Mouse (Mus musculus) intestine, embryonic 14.5 days (tissue): ENCODE results near the gene Mta1. TPM values are rescaled to one million over a fixed set of nuclear protein-coding genes. Genes with fewer than 3 reads are reported as not detected.

Experiments used
- ATAC-seq: fragments of 200-750 bp; cut with Nextera tagmentation; replicated peaks from 2 replicates; pipeline ENCODE4 v1.8.0; 2017; ENCODE audit warnings: low read depth, moderate number of reproducible peaks, moderate TSS enrichment, moderate library complexity; ENCODE audit not compliant: low FRiP score, low TSS enrichment
- DNase-seq: peaks from one replicate; pipeline ENCODE4 v3.0.0-alpha.2; 2018; ENCODE audit warnings: low spot score
- H3K27ac ChIP-seq: fragments of 300-500 bp; sonication (generic); 2 replicates; pipeline ENCODE4 v1.5.1; 2014; ENCODE audit warnings: low read depth, mild to moderate bottlenecking, control low read depth
- H3K27me3 ChIP-seq: fragments of 300-500 bp; sonication (generic); replicated peaks from 2 replicates; pipeline ENCODE4 v1.6.1; 2014; ENCODE audit warnings: low read length, control low read depth; ENCODE audit not compliant: control insufficient read depth, insufficient read depth
- H3K36me3 ChIP-seq: fragments of 300-500 bp; sonication (generic); 2 replicates; pipeline ENCODE4 v1.6.1; 2014; ENCODE audit warnings: low read length, control low read depth; ENCODE audit not compliant: control insufficient read depth, insufficient read depth
- H3K4me1 ChIP-seq: fragments of 300-500 bp; sonication (generic); replicated peaks from 2 replicates; pipeline ENCODE4 v1.6.1; 2014; ENCODE audit warnings: low read length, control low read depth, mixed read lengths; ENCODE audit not compliant: control insufficient read depth, insufficient read depth
- H3K4me2 ChIP-seq: fragments of 300-500 bp; sonication (generic); 2 replicates; pipeline ENCODE4 v1.6.1; 2014; ENCODE audit warnings: low read length
- H3K4me3 ChIP-seq: fragments of 300-500 bp; sonication (generic); 2 replicates; pipeline ENCODE4 v1.5.1; 2014; ENCODE audit warnings: low read depth, low read length, control low read depth, mixed read lengths
- H3K9ac ChIP-seq: fragments of 300-500 bp; sonication (generic); 2 replicates; pipeline ENCODE4 v1.6.1; 2014; ENCODE audit warnings: mild to moderate bottlenecking, low read length
- H3K9me3 ChIP-seq: fragments of 300-500 bp; sonication (generic); 2 replicates; pipeline ENCODE4 v1.6.1; 2016; ENCODE audit warnings: low read length, control low read depth; ENCODE audit not compliant: control insufficient read depth
- WGBS: fragments of 180-500 bp; shearing (Covaris S2); extraction: QIAGEN DNeasy Blood & Tissue Kit; methylation state at CpG from one replicate; pipeline ENCODE4 v1.1.7; 2014; 5-methylcytosine and 5-hydroxymethylcytosine counted together
- polyA plus RNA-seq: library from polyadenylated mRNA; unstranded; fragments of >200 nt; fragmentation: Nextera tagmentation; extraction: Ambion mirVana; gene quantifications from 2 replicates; pipeline ENCODE4 v1.2.1, GENCODE M21; 2014

Mta1 gene
- polyA plus RNA-seq, 1 experiment from 2014 or later = 17.6 TPM

DNA sequence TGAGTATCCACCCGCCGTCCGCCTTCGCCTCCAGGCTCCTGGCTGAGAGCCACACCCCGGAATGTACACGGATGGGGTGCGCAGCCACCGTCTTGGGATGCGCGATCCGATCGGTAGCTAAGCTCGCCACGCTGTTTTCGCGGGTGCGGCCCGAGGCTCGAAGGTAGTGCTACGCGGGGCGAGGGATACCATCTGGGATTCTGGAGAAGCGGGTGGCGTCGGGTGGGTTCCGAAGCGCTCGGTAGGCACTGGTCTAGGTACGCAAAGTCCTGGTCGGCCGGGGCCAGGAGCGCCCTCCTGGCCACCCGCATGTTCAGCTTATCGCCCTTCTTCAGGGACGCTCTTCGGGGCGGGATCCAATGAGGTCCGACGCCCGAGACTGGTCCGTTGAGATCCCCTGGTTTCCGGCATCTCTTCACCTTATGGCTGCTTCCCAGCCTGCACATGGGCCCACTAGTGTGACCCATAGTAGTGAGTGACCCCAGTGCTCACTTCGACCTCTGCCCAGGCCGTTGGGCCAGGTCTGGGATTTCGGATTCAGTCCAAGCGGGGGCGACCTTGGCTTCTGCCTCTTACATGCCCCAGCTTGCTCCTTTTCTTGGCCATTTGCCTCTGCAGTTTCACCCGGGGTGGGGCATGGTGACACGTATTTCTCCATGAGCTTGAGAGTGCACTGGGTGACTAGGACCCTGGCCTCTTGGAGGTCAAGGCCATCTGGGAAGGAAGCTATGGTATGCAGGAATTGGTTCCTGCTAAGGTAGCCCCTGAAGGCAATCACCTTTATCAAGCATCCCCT is 42.7 kb downstream of the Mta1 start:
- Histone ChIP-seq H3K4me1 (peaks cover 26% of the 10 kb centered on the region), H3K27me3 (peaks cover 14% of the 10 kb centered on the region), H3K4me3 (peak overlapping the region; percentile 48), H3K4me2 (peak overlapping the region; percentile 50), H3K9me3 (no peaks in the 10 kb centered on the region), H3K36me3 (peaks cover 28% of the 10 kb centered on the region), H3K9ac (peak overlapping the region; percentile 38), H3K27ac (peak overlapping the region; percentile 59; the same call in 1 of the 2 replicates)
- DNase-seq (no peak), ATAC-seq (no peak; the same call in none of the 2 replicates)
- WGBS = 4% methylated on average over 49 of the region's 49 CpGs

DNA sequence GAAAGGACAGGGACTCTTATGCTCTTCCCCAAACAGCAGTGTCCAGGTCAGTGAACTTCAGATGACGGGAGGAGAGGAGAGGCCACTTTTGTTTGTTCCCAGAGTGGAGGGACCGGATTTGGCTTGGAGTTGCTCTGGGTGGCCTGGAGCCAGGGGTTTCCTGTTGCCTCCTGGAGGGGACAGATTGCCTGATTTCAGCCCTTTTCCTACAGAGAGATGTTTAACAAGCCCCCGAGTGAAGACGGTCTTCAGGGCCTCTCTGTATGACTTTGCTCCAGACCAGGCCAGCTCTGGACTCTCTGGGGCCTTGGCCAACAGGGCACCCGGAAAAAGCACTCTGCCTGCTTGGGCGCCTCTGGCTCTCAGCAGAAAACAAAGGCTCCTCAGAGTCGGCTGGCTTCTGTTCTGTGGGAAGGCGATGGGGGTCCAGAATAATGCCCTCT is 43.5 kb downstream of the Mta1 start:
- peaks cover 14% of the 10 kb centered on the region for H3K27me3 ChIP-seq
- H3K4me3 ChIP-seq = peak overlapping the region; percentile 48; the same call in 1 of the 2 replicates
- H3K9me3 ChIP-seq = no peaks in the 10 kb centered on the region
- no peak for DNase-seq
- H3K36me3 ChIP-seq = peaks cover 20% of the 10 kb centered on the region
- H3K27ac ChIP-seq = peak overlapping the region; percentile 59; the same call in 1 of the 2 replicates
- H3K9ac ChIP-seq = no peak overlapping the region
- H3K4me2 ChIP-seq = peak overlapping the region; percentile 50
- no peak for ATAC-seq
- WGBS = 59% methylated on average over 8 of the region's 8 CpGs
- peaks cover 30% of the 10 kb centered on the region for H3K4me1 ChIP-seq

DNA sequence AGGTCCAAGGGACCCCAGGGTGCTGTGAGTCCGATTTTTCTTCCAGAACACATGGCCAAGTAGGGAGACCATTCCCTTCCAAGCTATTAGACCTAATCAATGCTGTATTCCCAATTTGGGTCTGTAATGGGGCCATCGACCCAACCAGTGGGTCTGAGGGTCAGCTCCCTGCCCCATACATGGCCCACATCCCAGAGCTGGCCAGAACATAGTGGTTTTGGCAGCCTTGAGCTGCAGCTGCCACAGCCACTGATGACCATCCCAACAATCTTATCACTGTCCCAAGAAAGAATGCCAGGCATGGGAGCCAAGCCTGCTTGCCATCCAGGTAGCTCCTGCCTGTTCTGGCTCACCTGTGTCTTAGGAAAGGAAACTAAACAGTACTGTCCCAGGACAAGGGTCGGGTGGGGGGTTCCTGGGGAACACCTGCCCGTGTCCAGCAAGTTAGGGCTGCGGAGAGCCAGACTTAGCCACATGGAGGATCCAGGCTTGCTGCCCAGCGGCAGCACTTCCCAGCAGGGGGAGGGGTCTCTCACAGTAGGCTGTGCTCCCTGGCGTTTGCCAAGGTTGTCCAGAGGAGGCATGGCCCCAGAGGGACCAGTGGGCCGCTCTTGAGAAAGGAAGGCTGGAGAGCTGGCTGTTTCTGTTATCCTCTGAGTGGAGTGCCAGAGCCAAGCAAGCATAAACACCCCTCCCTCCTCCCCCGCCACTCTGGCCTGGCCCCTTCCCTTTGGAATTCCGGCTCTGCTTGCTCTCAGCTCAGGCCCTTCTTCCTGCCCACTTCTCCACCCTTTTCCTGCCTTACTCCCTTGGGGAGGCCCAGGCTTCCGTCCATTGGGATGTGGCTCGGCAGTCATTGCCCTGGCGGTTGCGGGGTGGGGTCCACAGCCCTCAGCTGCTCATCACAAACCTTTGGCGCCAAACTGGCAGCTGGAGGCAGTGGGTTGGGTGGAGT is 44.2 kb downstream of the Mta1 start:
- H3K4me3 ChIP-seq = peak overlapping the region; percentile 48
- H3K9me3 ChIP-seq = no peaks in the 10 kb centered on the region
- peak overlapping the region; percentile 59; the same call in 1 of the 2 replicates for H3K27ac ChIP-seq
- peaks cover 31% of the 10 kb centered on the region for H3K4me1 ChIP-seq
- peaks cover 14% of the 10 kb centered on the region for H3K27me3 ChIP-seq
- peak overlapping the region; percentile 8 for H3K9ac ChIP-seq
- 15% methylated on average over 15 of the region's 15 CpGs for WGBS
- H3K36me3 ChIP-seq = peaks cover 13% of the 10 kb centered on the region
- H3K4me2 ChIP-seq = peak overlapping the region; percentile 50
- DNase-seq = no peak
- ATAC-seq = no peak

GRCm38 (mm10) chr12:113143164-113143563 is 45.1 kb downstream of the Mta1 start:
- DNase-seq = no peak
- Histone ChIP-seq H3K9ac (peak overlapping the region; percentile 8), H3K9me3 (no peaks in the 10 kb centered on the region), H3K27ac (peak overlapping the region; percentile 33; the same call in 1 of the 2 replicates), H3K36me3 (peaks cover 4% of the 10 kb centered on the region), H3K4me3 (0 out of 2 replicates have a peak overlapping the region, but pooled peaks have one; percentile 48), H3K4me2 (peak overlapping the region; percentile 50), H3K4me1 (peaks cover 32% of the 10 kb centered on the region), H3K27me3 (peaks cover 14% of the 10 kb centered on the region)
- ATAC-seq = no peak
- 50% methylated on average over 7 of the region's 7 CpGs for WGBS

- H3K4me2 ChIP-seq = no peak overlapping the region
- no peaks in the 10 kb centered on the region for H3K36me3 ChIP-seq
- H3K27me3 ChIP-seq = peaks cover 14% of the 10 kb centered on the region
- ATAC-seq = no peak
- no peaks in the 10 kb centered on the region for H3K9me3 ChIP-seq
- 81% methylated on average over 20 of the region's 20 CpGs for WGBS
- peaks cover 35% of the 10 kb centered on the region for H3K4me1 ChIP-seq
- no peak overlapping the region for H3K27ac ChIP-seq
- no peak overlapping the region for H3K9ac ChIP-seq
- no peak overlapping the region for H3K4me3 ChIP-seq
- no peak for DNase-seq
Measured at GRCm38 (mm10) chr12:113144001-113144756, 46.1 kb downstream of the Mta1 start.

GRCm38 (mm10) chr12:113144886-113145285 is 46.8 kb downstream of the Mta1 start:
- Histone ChIP-seq H3K27me3 (peaks cover 14% of the 10 kb centered on the region), H3K4me1 (peaks cover 28% of the 10 kb centered on the region), H3K9ac (no peak overlapping the region), H3K27ac (no peak overlapping the region), H3K4me2 (no peak overlapping the region), H3K36me3 (no peaks in the 10 kb centered on the region), H3K4me3 (no peak overlapping the region), H3K9me3 (no peaks in the 10 kb centered on the region)
- ATAC-seq (no peak), DNase-seq (no peak)
- 93% methylated on average over 16 of the region's 16 CpGs for WGBS

- H3K36me3 ChIP-seq = no peaks in the 10 kb centered on the region
- no peak overlapping the region for H3K27ac ChIP-seq
- no peak overlapping the region for H3K4me2 ChIP-seq
- 88% methylated on average over 5 of the region's 5 CpGs for WGBS
- ATAC-seq (no peak), DNase-seq (no peak)
- H3K4me1 ChIP-seq = peaks cover 27% of the 10 kb centered on the region
- no peaks in the 10 kb centered on the region for H3K9me3 ChIP-seq
- no peak overlapping the region for H3K9ac ChIP-seq
- H3K4me3 ChIP-seq = no peak overlapping the region
- peaks cover 13% of the 10 kb centered on the region for H3K27me3 ChIP-seq
Measured at GRCm38 (mm10) chr12:113145591-113145990, 47.5 kb downstream of the Mta1 start.
